Mouse (Mus musculus) CH12.LX (cell line): ENCODE data around the gene Fam71f2. TPM values are rescaled to one million over a fixed set of nuclear protein-coding genes. Genes with fewer than 3 reads are reported as not detected.

Source experiments
- DNase-seq: peaks from one replicate; pipeline ENCODE4 v3.0.0-alpha.2; 2013; ENCODE audit errors: extremely low read depth
- H3K27ac ChIP-seq: 2 replicates; pipeline ENCODE4 v1.5.1; 2012; ENCODE audit warnings: low read depth, mild to moderate bottlenecking, control low read depth, moderate library complexity; ENCODE audit not compliant: insufficient read depth
- H3K27me3 ChIP-seq: replicated peaks from 2 replicates; pipeline ENCODE3; 2012; ENCODE audit warnings: inconsistent platforms
- H3K36me3 ChIP-seq, 2 experiments: replicated peaks in 1 of 2; 2 replicates each; pipeline versions ENCODE3 to v1.6.1; 2012; ENCODE audit warnings: inconsistent platforms in 1 of 2, low read length in 1 of 2, mild to moderate bottlenecking in 1 of 2, mixed read lengths in 1 of 2, moderate library complexity in 1 of 2; ENCODE audit not compliant: control insufficient read depth in 1 of 2, insufficient read depth in 1 of 2
- H3K4me1 ChIP-seq, 2 experiments: 2 replicates each; pipeline ENCODE4 v1.6.1; 2012; ENCODE audit warnings: inconsistent platforms in 1 of 2, moderate library complexity in 1 of 2; ENCODE audit not compliant: insufficient read depth in 2 of 2, control insufficient read depth in 1 of 2
- H3K4me2 ChIP-seq: 2 replicates; pipeline ENCODE4 v1.6.1; 2012; ENCODE audit warnings: low read depth, mild to moderate bottlenecking, control low read depth; ENCODE audit not compliant: poor library complexity, insufficient read depth, severe bottlenecking
- H3K4me3 ChIP-seq, 3 experiments: fragments of 150-350 bp in 1 of 3; sonication (generic) in 1 of 3; replicated peaks in 1 of 3; 2 replicates each; pipeline versions ENCODE3 to v1.5.1; 2011 to 2012; ENCODE audit warnings: low read depth in 2 of 3, low read length in 2 of 3, mild to moderate bottlenecking in 2 of 3, moderate library complexity in 2 of 3, control low read depth in 1 of 3, improper control_type of control experiment in 1 of 3, inconsistent platforms in 1 of 3, mixed read lengths in 1 of 3; ENCODE audit not compliant: poor library complexity in 1 of 3
- H3K79me2 ChIP-seq: replicated peaks from 2 replicates; pipeline ENCODE4 v1.6.1; 2012; ENCODE audit warnings: mild to moderate bottlenecking, moderate library complexity; ENCODE audit not compliant: control insufficient read depth, poor library complexity, insufficient read depth, severe bottlenecking; ENCODE audit errors: extremely low read depth
- H3K9ac ChIP-seq: 2 replicates; pipeline ENCODE4 v1.6.1; 2012; ENCODE audit warnings: low read depth, mild to moderate bottlenecking, control low read depth, moderate library complexity; ENCODE audit not compliant: insufficient read depth
- H3K9me3 ChIP-seq: replicated peaks from 2 replicates; pipeline ENCODE3; 2012; ENCODE audit warnings: low read length, inconsistent platforms, mixed read lengths
- CHD1 ChIP-seq: IDR thresholded peaks from 2 replicates; pipeline ENCODE4 v1.6.1; 2012; ENCODE audit warnings: low read depth, low read length, improper control_type of control experiment, inconsistent platforms
- CHD2 ChIP-seq: IDR thresholded peaks from 2 replicates; pipeline ENCODE4 v1.6.1; 2011; ENCODE audit warnings: low read length, improper control_type of control experiment
- CTCF ChIP-seq, 2 experiments: IDR thresholded peaks in 1 of 2; conservative IDR thresholded peaks in 1 of 2; 2 replicates each; pipeline ENCODE4 v1.5.1; 2011 to 2012; ENCODE audit warnings: low read depth in 2 of 2, low read length in 2 of 2, improper control_type of control experiment in 1 of 2, inconsistent platforms in 1 of 2, mild to moderate bottlenecking in 1 of 2, moderate library complexity in 1 of 2
- ELF1 ChIP-seq: IDR thresholded peaks from 2 replicates; pipeline ENCODE4 v1.6.1; 2014; ENCODE audit warnings: low read depth, mild to moderate bottlenecking, inconsistent platforms, low read length, improper control_type of control experiment
- GABPA ChIP-seq: IDR thresholded peaks from 2 replicates; pipeline ENCODE4 v1.6.1; 2012; ENCODE audit warnings: low read depth, low read length, improper control_type of control experiment, inconsistent platforms; ENCODE audit not compliant: insufficient replicate concordance
- HCFC1 ChIP-seq: IDR thresholded peaks from 2 replicates; pipeline ENCODE4 v1.6.1; 2012; ENCODE audit warnings: low read depth, mild to moderate bottlenecking, inconsistent platforms, low read length, improper control_type of control experiment
- IRF4 ChIP-seq: IDR thresholded peaks from 2 replicates; pipeline ENCODE4 v1.6.1; 2014; ENCODE audit warnings: low read depth, mild to moderate bottlenecking, inconsistent platforms, low read length, improper control_type of control experiment
- JUND ChIP-seq: conservative IDR thresholded peaks from 2 replicates; pipeline ENCODE4 v1.6.1; 2011; ENCODE audit warnings: low read depth, low read length, improper control_type of control experiment
- KAT2A ChIP-seq: IDR thresholded peaks from 2 replicates; pipeline ENCODE4 v1.6.1; 2012; ENCODE audit warnings: low read length, improper control_type of control experiment, inconsistent platforms; ENCODE audit not compliant: insufficient replicate concordance
- MAZ ChIP-seq: IDR thresholded peaks from 2 replicates; pipeline ENCODE4 v1.6.1; 2012; ENCODE audit warnings: low read depth, mild to moderate bottlenecking, inconsistent platforms, low read length, improper control_type of control experiment, moderate library complexity
- MEF2A ChIP-seq: IDR thresholded peaks from 2 replicates; pipeline ENCODE4 v1.6.1; 2014; ENCODE audit warnings: low read depth, mild to moderate bottlenecking, inconsistent platforms, low read length, improper control_type of control experiment, borderline replicate concordance
- MXI1 ChIP-seq: IDR thresholded peaks from 2 replicates; pipeline ENCODE4 v1.6.1; 2011; ENCODE audit warnings: mild to moderate bottlenecking, low read depth, low read length, improper control_type of control experiment
- NELFE ChIP-seq: IDR thresholded peaks from 2 replicates; pipeline ENCODE4 v1.6.1; 2011; ENCODE audit warnings: low read depth, low read length, improper control_type of control experiment
- POLR2AphosphoS2 ChIP-seq: IDR thresholded peaks from 2 replicates; pipeline ENCODE4 v1.6.1; 2011; ENCODE audit warnings: low read depth, low read length, improper control_type of control experiment
- SIN3A ChIP-seq: IDR thresholded peaks from 2 replicates; pipeline ENCODE4 v1.6.1; 2012; ENCODE audit warnings: low read length, improper control_type of control experiment, inconsistent platforms
- TBP ChIP-seq: conservative IDR thresholded peaks from 2 replicates; pipeline ENCODE4 v1.6.1; 2011; ENCODE audit warnings: low read depth, low read length, improper control_type of control experiment
- UBTF ChIP-seq: IDR thresholded peaks from 2 replicates; pipeline ENCODE4 v1.6.1; 2012; ENCODE audit warnings: low read depth, mild to moderate bottlenecking, inconsistent platforms, low read length, improper control_type of control experiment, moderate library complexity
- USF2 ChIP-seq: conservative IDR thresholded peaks from 2 replicates; pipeline ENCODE4 v1.6.1; 2011; ENCODE audit warnings: low read depth, low read length, improper control_type of control experiment
- ZKSCAN1 ChIP-seq: IDR thresholded peaks from 2 replicates; pipeline ENCODE4 v1.6.1; 2012; ENCODE audit warnings: low read depth, inconsistent platforms, low read length, improper control_type of control experiment, borderline replicate concordance
- ZMIZ1 ChIP-seq: IDR thresholded peaks from 2 replicates; pipeline ENCODE4 v1.6.1; 2012; ENCODE audit warnings: low read depth, mild to moderate bottlenecking, inconsistent platforms, low read length, improper control_type of control experiment
- ZNF384 ChIP-seq: IDR thresholded peaks from 2 replicates; pipeline ENCODE4 v1.6.1; 2012; ENCODE audit warnings: low read depth, low read length, improper control_type of control experiment, inconsistent platforms
- dilution Hi-C: fragments of 300-500 bp; cut with MboI; formaldehyde crosslinking; loops from 2 replicates; pipeline ENCODE4 v1.14.3; 2020; ENCODE audit warnings: low sequenced_read_pairs; ENCODE audit not compliant: extremely low pct_unique_long_range_greater_than_20kb, extremely low pct_ligation_motif_present
- in situ Hi-C: fragments of 300-500 bp; cut with MboI; formaldehyde crosslinking; loops from 3 replicates; pipeline ENCODE4 v1.14.3; 2019; ENCODE audit warnings: low sequenced_read_pairs, low pct_ligation_motif_present, low pct_unique_long_range_greater_than_20kb, mixed read lengths
- polyA plus RNA-seq: library from polyadenylated mRNA; unstranded; fragments of >175 nt; gene quantifications from 2 replicates; pipeline ENCODE4 v1.2.1, GENCODE M21; 2012; ENCODE audit warnings: low read depth; ENCODE audit not compliant: insufficient read length
- total RNA-seq, 2 experiments: library from RNA; depleted of rRNA; stranded (reverse); fragments of 300-350 nt in 1 of 2; fragments of >200 nt in 1 of 2; gene quantifications; 2 replicates each; pipeline ENCODE4 v1.2.3; 2012 to 2014

The Fam71f2 gene
- total and polyA plus RNA-seq, 3 experiments: 0.23 to 0.30 TPM; not detected in 1

DNA sequence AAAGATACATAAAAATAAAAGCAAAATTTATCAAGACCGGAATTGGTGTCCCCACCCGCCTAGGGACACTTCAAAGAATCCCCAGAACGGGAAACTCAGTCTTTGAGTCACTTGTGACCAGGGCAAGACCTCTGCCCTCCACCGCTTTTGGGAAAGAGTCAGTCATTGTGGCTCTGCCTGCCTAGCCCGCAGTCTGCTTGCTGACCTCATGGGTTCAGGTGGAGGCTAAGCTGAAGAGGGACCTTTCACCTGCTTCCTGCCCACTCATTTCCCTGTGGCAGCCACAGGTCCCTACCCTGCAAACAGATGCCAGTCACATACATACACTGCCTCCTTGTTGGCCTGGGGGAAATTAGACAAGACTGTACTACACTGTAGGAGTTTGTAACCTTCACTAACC, 32.8 kb upstream of the Fam71f2 start (continued):
- no peak for TF ChIP-seq SIN3A
- TF ChIP-seq ZMIZ1: no peak

DNA sequence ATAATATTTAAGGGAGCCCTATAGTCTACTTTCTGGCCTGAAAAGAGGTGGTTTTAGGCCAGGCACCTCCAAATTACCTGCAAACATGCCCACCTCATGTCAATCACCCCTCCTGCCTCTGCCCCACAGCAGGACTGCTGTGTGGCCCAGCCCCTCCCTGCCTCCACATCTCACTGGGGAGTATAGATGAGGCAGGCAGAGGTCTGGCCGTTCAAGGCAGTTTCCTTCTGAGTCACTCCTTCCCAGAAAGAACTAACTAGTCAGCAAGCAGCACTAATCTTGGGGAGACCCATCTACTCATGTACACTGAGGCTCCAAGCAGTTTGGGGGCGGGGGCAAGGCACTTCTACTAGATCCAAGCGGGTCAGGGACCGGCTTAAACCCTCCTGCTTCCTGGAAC, 32.3 kb upstream of the Fam71f2 start:
- in situ Hi-C loops: no loop called here
- Histone ChIP-seq H3K4me1 (peaks cover 21 to 24% of the 10 kb centered on the region in 2 experiments), H3K4me3 (no peak overlapping the region), H3K79me2 (no peaks in the 10 kb centered on the region), H3K27me3 (peaks cover 3% of the 10 kb centered on the region), H3K9me3 (no peaks in the 10 kb centered on the region), H3K27ac (no peak overlapping the region), H3K36me3 (no peaks in the 10 kb centered on the region), H3K9ac (no peak overlapping the region), H3K4me2 (no peak overlapping the region)
- DNase-seq: peak; percentile 54
- TF ChIP-seq ZNF384: no peak
- TF ChIP-seq IRF4: peak; percentile 80; the same call in 1 of the 2 replicates
- no peak for TF ChIP-seq UBTF
- TF ChIP-seq MAZ: no peak
- 0 out of 2 replicates have a peak, but pooled peaks have one; percentile 29 for TF ChIP-seq CHD2
- TF ChIP-seq, all 38 proteins: peak for 2
- dilution Hi-C loops: no loop called here

- no peak for DNase-seq
- peaks cover 0 to under 1% of the 10 kb centered on the region in 2 experiments; a peak in 2 of 4 replicates for H3K4me1 ChIP-seq
- no peak overlapping the region for H3K4me3 ChIP-seq
- TF ChIP-seq MEF2A (no peak), HCFC1 (no peak), IRF4 (no peak), KAT2A (no peak), CTCF (conservative IDR thresholded peaks at IDR 0.05 in 1 of 2, IDR thresholded peaks at IDR 0.05 in 1 of 2; ENCODE audit: low read depth in 2 of 2, low read length in 2 of 2) (no peak), MXI1 (no peak), ZNF384 (no peak), POLR2AphosphoS2 (no peak), JUND (no peak), CHD1 (no peak), USF2 (no peak), ELF1 (no peak), NELFE (no peak), ZKSCAN1 (no peak), TBP (no peak), GABPA (no peak)
- in situ Hi-C loops: no loop called here
- H3K36me3 ChIP-seq: no peaks in the 10 kb centered on the region
- dilution Hi-C loops: no loop called here
- no peak overlapping the region for H3K27ac ChIP-seq
- H3K9ac ChIP-seq: no peak overlapping the region
- H3K9me3 ChIP-seq: no peaks in the 10 kb centered on the region
- H3K79me2 ChIP-seq: no peaks in the 10 kb centered on the region
- H3K4me2 ChIP-seq: no peak overlapping the region
- H3K27me3 ChIP-seq: peaks cover 20% of the 10 kb centered on the region
Measured at GRCm38 (mm10) chr6:29259418-29259817, 20.0 kb upstream of the Fam71f2 start.
